Mouse (Mus musculus) granulocyte monocyte progenitor cell, adult 5-6 weeks (primary cell): ENCODE data around the gene Rhbdd3. TPM values are rescaled to one million over a fixed set of nuclear protein-coding genes. Genes with fewer than 3 reads are reported as not detected.

Source experiments
- ATAC-seq: replicated peaks from 2 replicates; pipeline ENCODE4 v1.8.0; 2016; ENCODE audit warnings: mild to moderate bottlenecking, moderate TSS enrichment, inconsistent platforms; ENCODE audit not compliant: poor library complexity, severe bottlenecking
- total RNA-seq, 2 experiments: library from RNA; stranded (forward) in 1 of 2; stranded (reverse) in 1 of 2; fragments of 200-712, 200-1000 nt in 1 of 2; fragments of >200 nt in 1 of 2; fragmentation: Nextera tagmentation in 1 of 2; gene quantifications; 2 replicates each; pipeline ENCODE4 v1.2.3; 2014 to 2017

The Rhbdd3 gene
- total RNA-seq, 2 experiments from 2014 or later, result 25.8 to 42.7 TPM

DNA sequence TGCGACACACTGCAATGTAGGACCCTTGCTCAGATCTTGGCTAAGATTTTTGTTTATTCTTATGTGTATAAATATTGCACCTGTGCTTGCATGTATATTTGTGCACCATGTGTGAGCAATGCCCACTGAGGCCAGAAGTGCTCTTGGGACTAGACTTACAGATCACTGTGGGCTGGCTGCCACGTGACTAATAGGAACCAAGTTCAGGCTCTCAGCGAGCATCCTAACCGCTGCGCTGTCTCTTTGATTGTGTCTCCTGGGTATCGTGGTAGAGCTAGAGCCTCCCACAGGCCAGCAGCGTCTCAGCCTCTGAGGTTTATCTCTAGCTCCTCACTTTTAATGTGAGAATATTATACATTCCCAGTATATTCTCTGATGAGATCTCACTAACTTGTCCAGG lies 14.9 kb downstream of the Rhbdd3 start:
- ATAC-seq, result no peak

DNA sequence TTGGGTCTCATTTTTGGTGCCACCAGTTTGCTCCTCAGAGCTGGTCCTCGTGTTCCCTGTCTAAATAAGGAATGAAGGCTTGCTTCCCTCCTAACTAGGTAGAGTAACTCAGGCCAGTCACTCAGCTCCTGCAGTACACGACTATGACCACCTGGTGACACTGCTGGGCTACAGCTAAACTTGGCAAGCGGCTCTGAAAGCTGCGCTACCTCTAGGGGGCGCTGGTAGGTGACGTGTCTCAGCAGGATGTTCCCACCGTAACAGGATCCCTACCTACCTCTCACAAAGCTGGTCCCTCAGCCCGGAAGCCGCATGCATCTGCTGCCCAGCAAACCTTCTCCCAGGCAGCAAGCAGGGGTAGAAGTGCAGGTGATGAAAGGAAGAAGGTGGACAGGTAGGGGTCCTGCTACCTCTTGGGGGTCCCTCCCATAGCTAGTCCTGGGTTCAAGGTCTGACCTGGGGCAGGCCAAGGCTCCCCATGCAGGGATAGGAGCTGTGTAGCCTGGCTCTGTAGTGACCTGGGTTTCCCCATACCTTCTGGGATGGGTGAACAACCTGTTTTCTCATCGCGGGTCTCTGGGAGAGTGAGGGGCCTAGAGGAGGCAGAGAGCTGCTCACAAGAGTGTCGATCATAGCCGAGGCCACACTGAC lies 16.3 kb downstream of the Rhbdd3 start:
- peak; percentile 97 for ATAC-seq

DNA sequence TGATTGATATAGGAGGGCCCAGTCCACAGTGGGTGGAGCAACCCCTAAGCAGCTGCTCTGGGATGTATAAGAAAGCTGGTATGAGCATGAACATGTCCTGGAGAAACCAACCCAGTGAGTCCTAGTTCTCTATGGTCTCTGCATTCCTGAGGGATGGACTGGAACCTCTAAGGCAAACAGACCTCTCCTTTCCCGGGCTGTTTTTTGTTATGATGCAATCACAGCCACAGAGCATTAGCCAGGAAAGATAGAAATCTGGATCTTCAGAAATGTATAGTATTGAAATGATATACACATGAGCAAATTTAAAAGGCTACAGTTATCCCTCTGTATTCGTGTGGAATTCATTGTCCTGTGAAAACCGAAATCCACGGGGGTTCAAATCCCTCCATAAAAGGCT lies 27.0 kb downstream of the Rhbdd3 start:
- no peak for ATAC-seq

DNA sequence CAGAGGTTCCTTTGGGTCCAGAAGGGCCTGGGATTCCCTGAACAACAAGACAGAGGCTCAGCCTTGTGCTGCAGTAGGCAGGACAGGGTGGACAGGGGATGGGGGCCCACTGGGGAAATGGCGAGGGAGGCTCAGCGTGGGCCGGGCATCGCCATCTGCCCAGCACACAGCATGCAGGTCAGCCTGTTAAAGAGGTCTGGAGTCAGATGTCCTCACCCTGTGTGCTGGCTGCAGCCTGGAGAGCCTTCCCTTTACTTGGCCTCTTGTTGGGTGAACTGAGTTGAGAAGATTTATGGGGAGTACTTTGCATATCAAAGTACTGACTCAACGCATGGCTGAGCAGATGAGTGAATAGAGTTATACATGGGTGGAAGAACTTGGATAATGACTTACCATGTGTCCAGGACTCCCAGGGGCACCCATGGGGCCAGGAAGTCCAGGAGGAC lies 30.3 kb downstream of the Rhbdd3 start:
- no peak for ATAC-seq

DNA sequence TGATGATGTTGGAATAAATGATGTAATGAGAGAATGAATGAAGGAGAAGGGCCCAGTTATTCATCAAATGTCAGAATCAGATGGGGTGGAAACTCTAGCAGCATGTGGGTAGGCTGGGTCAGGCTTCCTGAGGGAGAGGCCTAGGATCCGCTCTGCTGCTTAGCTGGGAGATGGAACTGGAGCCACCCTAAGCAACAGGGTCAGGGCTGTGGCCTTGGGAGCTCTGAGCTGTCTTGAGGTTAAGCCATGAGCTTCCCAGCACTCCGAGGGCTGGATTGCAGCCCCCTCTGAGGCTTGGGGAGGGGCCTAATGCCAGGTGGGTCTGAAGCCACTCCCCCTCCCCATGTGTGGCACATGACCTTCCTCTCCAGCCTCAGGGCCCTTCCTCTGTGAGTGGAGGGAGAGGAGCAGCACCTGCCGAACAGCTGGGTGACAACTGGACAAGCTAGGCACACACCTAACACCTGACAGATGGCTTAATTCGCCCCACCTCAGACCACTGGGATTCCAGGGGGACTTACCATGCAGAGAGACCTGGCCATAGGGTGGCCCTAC lies 31.5 kb downstream of the Rhbdd3 start:
- no peak for ATAC-seq

DNA sequence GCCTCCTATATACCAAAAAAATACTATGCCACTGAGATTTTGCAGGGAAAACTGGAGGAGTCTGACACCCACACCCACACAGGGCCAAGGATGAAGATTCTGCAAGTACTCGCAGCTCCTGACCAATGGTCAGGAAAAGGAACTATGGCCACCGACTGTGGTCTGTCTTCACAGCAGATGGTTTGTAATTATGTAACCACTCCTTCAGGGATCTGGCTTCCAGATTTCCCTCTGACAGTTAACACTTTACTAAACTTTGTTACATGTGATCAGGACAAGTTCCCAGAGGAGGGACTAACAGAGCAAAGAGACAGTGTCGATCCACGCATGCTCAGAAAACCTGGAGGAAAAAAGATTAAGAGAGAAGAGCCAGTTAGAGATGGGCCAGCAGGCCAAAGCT lies 34.0 kb downstream of the Rhbdd3 start:
- peak; percentile 60 for ATAC-seq

DNA sequence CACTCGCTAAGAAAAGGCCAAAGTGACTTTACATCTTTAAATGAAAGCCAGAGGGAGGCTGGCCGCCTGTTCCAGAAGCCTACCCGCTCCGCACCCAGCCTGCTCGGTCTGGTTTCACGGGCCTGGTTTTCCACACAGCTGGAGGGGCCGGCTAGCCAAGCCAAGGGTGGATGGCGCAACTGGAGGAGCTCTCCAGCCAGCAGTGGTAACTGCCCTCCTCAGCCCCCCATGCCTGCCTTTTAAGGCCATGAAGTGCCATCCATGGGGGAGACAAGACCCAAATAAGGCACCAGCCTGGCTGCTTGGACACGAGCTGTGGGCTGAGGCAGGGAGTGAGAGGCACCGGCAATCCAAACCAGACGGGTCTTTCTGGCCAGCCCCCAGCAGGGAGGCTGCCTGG lies 37.2 kb downstream of the Rhbdd3 start:
- no peak; the same call in 1 of the 2 replicates for ATAC-seq

DNA sequence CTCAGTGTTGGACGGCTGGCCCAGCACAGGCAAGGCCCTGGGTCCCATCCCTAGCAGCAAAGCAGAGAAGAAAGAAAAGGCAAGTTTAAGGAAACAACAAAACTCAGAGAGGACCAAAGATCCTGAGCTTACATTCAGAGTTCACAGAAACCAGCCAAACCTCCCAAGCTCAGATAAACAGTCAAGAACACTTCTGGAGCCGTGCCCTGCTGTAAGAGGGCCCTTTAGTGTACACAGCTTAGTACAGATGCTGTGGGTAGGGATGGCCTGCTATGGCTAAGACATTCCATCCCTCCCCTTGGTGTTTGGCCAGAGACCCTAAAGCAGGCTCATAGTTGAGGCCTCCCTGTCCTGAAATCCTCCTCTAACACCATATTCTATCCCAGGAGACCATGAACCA lies 39.9 kb downstream of the Rhbdd3 start:
- ATAC-seq, result no peak

DNA sequence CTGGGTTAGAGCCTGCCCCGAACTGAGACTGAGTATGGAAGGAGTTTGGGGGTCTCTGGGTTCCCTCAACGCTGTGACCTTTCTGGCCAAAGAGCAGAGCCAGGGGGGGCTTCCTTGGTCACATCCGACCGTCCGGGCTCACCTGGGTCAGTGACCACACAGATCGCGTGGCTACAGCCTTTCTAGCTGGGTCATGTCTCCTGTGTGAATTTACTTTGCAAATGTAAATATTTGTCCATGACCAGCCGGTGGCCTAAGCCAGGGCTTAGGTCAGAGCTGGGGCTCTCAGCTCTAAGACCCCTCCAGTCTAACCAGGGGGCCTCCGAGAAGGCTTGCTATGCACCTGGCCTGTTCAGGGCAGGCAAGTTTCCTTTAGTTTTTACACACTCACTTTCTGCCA lies 40.6 kb downstream of the Rhbdd3 start:
- ATAC-seq, result no peak

DNA sequence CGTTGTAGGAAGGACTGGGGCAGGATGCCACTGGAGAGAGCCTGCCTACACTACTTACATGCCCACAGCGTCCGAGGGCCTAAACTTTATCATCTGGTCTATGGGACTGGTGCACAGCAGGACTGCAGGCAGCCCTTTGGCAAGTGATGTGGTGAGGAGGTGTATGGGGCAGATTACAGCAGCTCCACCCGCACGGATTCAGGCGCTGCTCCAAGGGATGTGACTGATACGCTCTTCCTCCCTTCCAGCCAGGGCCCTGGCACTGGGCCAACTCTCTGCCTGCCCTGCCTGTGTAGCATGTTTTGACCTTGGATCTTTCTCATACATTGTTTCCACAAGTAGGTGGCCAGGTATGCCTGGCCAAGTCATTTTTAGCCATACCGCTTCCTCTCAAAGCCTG lies 41.9 kb downstream of the Rhbdd3 start:
- no peak for ATAC-seq

DNA sequence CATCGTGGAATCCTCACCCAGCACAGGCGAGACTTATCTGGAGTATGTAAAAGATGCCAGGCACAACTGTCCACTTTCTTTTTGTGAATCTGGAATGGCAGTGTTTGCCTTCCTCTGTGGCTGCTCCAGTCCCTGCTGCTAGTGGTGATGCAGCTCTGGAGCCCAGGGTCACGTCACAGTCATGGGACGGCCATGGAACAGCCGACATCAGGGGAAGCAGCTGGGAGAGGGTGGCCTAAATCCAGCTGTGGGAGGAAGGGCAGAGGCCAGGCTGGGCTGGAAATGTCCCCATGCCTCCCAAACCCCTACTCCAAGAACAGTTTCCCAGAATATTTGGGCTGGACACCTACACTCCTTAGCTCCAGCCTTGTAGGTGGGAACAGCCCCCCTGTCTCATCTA lies 42.5 kb downstream of the Rhbdd3 start:
- ATAC-seq, result no peak

DNA sequence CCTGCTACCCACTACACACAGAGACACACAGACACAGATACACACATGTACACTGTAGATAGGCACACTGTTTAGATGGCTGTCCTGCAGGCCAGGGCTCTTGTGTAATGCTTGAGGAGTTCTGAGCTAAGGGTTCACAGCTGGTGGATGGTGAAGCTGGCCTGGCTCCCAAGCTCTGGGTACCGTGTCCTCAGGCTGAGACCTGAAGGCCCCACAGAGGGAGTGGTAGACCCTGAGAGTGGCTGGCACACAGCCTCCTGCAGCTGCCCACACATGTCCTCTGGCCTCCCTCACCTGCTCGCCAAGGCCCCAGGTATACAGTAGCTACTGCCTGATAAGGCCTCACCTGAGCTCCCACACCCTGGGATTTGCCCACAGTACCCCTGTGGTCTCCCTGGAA lies 43.2 kb downstream of the Rhbdd3 start:
- ATAC-seq, result no peak

DNA sequence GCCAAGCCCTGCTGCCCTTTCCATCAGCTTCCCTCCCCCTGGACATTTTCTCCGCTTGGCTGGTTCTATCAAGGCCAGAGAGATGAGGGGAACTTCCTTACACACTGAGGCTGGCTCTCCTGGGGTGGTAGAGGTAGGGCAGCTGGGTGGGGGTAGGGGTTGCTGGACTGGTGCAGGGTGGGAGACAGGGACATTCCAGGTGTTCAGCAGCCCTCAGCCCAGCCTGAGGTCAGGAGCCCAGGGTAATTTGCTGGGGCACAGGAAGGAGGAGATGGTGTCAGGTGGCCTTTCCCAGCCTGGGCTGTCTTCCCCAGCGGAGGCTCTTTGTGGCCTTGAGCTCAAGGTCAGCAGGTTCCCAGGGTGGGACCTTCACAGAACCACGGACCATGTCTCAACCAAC lies 46.9 kb downstream of the Rhbdd3 start:
- no peak for ATAC-seq

DNA sequence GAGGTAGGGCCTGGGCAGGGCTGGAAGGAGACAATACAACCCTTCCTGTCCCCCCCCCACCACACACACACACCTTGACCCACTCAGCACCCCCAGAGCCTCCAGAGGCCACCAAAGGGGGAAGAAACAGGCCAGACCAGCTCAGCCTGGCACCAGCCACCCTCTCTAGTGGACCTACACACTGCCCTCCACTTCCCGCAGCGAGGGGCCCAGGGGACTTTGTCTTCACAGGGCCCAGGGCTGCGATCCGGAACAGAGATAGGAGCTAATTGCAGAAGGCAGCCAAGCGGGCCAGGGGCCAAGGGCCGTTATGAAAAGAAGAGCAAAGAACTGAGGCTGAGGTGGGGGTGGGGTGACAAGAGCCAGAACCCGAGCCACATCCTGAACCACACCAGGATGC lies 50.5 kb downstream of the Rhbdd3 start:
- no peak for ATAC-seq

DNA sequence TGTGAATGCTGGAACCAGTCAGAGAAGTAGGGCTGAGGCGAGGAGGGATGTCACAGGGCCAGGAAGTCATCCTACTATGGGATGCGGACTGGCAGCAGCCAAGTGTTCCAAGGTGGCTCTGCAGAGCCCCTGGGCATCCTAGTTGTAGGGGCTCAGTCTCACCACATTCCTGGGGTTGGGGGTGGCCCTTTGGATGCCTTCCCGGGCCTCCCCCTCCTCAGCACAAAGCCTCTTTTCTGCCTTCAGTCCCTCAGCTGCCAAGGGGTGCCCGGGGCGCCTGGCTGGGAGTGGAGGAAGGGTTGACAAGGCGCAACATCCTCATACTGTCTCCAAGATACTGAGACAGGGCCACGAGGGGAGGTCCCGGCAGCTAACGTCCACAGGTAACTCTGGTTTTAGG lies 51.2 kb downstream of the Rhbdd3 start:
- no peak for ATAC-seq

DNA sequence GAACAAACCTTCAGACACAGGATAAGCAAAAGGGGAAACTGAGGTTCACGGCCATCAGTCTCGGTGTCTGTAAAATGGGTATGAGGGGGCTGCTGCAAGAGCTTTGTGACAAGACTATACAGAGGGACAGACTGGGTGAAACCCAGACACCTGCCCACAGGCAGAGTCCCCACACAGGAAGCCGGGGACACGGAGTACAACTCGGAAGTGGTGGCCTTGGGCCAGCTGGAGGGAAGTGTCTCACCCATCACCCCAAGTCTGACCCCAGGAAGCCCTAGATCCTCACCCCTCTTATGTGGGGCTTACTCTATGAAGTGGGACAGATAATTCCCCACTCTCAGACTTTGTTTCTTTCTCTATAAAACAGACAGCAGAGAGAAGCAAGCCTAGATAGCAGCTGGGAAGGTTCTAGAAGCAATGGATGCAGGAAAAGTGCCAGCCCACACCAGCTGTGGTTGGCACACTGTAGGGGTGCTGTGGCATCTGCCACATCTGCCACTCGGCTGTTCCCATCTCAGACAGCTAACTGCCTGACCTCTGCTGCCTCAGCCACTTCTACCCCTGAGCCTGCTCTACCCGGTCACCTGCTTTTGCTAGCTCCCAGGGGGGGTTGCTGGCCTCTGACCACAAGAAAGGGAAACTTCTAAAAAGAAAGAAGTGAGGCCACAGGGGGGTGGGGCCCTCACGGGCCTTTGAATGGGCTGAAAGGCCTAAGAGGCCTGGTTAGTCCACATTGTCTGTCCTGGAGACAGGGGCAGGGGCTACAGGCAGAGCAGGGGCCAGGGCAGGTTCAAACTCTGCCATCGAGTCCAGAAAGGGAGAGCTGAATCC lies 51.9 kb downstream of the Rhbdd3 start:
- peak; percentile 72 for ATAC-seq

DNA sequence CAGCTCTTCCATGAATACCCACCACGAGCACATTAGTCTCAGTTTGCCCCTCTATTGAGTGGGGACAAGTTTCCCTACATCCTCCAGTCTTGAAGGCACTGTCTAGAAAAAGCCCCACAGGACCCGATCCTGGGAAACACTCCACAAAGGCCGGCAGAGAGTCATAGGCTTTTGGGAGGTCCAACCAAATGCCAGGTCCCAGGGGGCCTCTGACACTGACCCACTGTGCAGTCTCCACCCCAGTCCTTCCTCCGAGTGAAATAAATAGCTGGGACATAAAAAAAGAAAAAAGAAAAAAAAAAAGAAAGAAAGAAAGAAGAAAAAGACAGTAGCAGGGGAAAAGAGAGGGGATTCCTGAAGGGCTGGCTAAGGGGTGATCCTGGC lies 52.5 kb downstream of the Rhbdd3 start:
- ATAC-seq, result no peak

DNA sequence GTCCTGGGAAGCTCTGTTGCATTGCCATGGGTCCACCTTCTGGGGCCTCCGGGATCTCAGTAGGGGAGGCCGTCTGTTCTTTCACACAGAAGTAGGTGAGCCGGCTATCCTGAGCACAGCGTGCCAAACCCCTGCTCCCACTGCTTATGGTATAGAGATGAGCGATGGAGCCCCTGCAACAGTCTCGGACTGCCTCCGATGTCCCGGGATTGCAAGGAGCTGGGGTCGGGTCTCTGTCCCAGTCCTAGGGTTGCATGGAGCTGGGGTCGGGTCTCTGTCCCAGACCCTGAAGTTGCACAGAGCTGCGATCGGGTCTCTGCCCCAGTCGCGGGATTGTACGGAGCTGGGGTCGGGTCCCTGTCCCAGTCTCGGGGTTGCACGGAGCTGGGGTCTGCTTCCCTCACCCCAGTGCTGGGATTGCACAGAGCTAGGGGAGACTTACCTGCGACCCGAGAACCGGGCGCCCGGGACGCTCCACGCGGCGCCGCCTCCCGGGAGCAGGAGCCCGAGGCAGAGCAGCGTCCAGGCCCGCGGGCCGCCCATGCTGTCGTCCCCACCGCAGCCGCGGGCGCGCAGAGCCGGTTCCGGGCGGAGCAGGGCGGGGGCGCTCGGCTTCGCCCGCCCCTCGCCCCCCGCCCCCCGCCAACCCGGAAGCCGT lies 53.1 kb downstream of the Rhbdd3 start, which contains the start of gene Emid1:
TSS of gene Emid1 (minus strand) at position 578 of the 658 bp plus-strand sequence.
- 0 out of 2 replicates have a peak, but pooled peaks have one; percentile 15 for ATAC-seq

DNA sequence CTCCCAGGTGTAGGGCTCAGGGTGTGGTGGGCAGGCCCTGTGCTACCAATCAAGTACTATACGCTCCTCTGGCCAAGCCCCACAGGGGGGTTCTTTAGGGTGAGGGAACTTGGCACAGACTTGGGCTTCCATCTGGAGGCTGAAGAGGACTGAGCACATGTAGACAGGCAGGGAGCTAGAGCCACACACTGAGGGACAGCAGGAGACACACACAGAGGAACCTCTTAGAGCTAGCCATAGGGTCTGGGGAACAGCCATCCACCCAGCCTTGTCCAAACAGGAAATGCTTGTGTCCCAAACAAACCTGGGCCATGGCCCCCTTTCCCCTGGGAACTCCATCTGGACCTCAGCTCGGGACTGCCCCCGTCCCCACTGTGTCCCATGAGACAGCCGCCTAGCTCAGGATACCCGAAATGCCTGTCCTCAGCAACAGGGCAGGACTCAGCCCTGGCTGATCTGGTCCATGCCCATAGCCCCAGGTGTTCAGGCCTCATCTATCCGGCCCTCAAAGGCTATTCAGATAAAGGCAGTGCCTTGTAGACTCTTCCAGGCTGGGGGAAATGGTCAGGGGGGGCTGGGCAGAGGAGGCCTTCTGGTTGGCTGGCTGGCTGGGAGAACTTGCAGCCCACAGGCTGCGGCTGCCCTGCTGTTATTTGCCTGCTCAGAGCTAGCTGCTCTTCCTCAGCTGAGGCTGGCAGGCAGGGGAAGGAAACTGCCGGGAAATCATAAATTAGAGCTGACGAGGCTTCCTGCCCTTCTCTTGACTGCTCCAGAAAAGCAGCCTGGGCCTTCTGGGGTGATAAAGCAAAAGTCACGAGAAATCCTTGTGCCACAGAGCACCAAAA lies 56.5 kb downstream of the Rhbdd3 start:
- ATAC-seq, result no peak
